Mouse (Mus musculus): Measurements from ENCODE around the gene Ppp1r26.

The Ppp1r26 gene

DNA sequence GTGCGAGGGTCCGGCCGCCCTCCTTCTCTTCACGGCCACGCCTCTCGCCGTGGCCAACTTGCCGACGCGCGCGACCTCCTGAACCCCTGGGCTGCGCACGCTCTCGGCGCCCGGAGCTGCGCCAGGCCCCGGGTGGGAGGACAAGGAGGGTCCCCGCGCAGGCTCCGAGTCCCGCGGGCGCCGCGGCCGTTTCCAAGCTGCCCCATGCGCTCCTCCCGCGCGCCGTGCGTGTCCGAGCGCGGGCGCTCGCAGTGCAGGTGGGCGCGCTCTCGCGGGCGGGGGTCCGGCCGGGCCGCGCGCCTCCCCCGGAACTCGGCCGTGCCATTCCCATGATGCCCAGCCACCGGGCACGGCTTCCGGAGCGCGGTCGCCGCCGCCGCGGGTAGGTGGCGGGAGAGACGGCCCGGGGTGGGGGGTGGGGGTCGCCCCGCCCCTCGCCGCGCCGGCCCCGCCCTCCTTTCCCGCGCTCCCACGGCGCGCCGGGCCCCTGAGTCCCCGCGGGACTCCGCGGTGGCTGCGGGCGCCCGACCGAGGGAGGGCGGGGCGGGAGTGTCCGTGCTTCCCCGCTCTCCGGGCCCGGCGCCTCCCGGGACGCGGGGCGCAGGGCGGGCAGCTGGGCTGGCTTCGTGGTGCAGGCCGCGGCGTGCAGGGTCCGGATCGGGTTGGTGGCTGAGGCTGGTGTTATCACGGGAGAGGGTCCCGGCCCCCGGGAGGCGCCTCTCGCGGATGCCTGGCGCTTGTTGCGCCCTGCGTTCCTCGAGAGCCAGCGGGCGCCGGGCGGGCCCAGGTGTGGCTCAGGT lies at the start of gene Ppp1r26:
Ppp1r26 (plus strand) TSS at position 286 of the 800 bp plus-strand sequence.
- no peak for DNase-seq (ENCODE audit: low spot score)

GRCm38 (mm10) chr2:28396928-28397327 lies 49.7 kb upstream of the Ppp1r26 start:
- no peak for DNase-seq (ENCODE audit: low spot score)

DNA sequence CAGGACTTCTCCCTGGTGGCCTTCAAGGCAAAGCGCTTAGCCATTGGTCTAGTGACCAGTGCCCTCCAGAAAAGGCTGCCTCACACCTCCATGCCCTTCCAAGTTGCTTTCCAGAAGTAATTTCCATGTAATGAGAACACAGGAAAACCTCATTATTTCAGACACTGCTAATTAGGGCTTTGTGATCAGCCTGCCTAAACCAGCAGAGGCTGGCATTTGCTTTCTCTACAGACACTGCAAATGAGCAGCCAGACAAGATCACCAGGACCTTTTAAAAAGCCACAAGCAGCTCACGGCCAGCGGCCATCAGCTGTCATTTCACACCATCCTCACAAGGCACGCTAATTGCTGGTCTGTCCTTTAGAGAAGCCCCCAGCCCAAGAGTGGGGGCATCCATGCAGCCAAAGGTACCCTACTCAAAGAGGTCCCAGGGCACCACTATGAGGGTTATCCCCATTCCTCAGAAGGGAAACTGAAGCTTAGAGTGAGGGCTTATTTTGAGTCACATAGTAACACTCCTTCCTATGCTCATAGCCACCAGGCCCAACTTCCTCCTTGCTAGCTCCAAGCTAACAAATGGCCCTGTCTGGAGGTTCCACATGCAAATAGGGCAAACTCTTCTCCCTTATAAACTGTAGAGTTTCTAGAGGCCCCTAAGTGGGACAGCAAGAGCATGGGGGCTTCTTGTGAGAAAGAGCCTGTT lies 49.0 kb upstream of the Ppp1r26 start:
- no peak for DNase-seq (ENCODE audit: low spot score)

- DNase-seq (ENCODE audit: low spot score): no peak
Observed at GRCm38 (mm10) chr2:28401647-28402046, 45.0 kb upstream of the Ppp1r26 start.

GRCm38 (mm10) chr2:28402128-28402527 lies 44.5 kb upstream of the Ppp1r26 start:
- DNase-seq (ENCODE audit: low spot score): no peak

DNA sequence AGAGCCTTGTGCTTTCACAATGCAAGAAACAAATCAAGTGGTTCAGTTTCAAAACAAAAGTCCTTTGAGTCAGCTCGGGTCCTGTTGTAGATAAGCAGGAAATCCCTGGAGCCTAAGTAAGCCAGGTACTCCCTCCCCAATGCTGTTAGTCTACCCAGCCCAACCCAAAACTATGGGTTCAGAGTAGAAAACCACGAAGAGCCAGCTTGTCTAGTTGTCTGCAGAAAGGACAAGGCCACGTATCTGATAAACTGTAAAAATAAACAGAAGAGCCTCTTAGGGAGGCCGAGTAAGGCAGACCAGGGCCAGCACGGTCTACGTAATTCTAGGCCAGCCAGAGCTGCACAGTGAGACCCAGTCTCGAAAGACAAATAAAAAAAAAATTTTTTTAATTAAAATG lies 38.8 kb upstream of the Ppp1r26 start:
- DNase-seq (ENCODE audit: low spot score): no peak

DNA sequence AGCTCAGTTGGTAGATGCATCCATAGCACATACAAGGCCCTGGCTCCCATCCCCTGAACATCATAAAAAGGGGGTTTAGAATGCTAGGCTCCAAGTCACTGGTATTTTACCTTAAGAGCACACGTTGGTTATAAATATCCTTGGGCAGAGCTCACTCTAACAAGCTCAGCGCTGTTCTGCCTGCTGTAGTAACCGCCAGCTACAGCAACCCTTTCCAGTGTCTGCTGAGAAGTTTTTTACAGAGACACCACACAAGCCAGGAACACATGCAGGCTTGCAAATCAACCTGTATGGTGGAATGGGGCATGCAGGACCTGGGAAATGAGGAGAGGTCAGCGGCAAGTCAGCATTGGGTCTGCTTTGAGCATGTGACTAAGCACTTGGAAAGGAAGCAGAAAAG lies 37.5 kb upstream of the Ppp1r26 start:
- DNase-seq (ENCODE audit: low spot score): no peak

GRCm38 (mm10) chr2:28409566-28409965 lies 37.0 kb upstream of the Ppp1r26 start:
- no peak for DNase-seq (ENCODE audit: low spot score)

GRCm38 (mm10) chr2:28412936-28413335 lies 33.7 kb upstream of the Ppp1r26 start:
- no peak for DNase-seq (ENCODE audit: low spot score)

- no peak for DNase-seq (ENCODE audit: low spot score)
Observed at GRCm38 (mm10) chr2:28414116-28414756, 32.4 kb upstream of the Ppp1r26 start.

- DNase-seq (ENCODE audit: low spot score): no peak
Observed at GRCm38 (mm10) chr2:28414757-28415137, 31.9 kb upstream of the Ppp1r26 start.

DNA sequence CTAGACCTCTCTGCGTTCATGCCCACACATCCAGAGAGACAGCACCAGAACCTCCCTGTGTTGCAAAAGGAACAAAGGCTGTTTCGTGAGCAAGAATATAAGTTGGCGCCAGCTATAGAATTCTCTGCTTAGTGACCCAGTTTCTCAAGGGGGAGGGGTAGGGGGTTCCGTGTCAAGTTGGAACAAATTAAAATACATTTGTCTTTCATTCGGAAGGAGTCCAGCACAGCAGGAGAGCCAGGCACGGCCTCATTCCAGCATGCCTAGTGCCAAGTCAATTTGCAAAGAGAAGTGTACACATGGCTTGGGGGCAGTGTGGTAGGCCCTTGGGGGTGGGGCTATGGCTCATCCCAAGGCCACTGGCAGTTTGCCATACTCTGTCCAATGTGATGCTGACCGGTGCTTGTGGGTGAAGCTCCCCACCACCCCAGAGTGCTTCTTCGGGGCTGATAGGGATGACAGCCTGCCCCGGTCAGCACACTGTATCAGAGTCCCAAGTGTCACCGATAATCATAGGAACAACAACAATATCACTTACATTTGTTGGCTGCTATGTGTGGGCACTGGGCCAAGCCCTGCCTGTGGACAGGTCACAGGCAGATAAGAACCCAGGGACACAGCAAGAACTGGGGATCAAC lies 31.1 kb upstream of the Ppp1r26 start:
- no peak for DNase-seq (ENCODE audit: low spot score)

DNA sequence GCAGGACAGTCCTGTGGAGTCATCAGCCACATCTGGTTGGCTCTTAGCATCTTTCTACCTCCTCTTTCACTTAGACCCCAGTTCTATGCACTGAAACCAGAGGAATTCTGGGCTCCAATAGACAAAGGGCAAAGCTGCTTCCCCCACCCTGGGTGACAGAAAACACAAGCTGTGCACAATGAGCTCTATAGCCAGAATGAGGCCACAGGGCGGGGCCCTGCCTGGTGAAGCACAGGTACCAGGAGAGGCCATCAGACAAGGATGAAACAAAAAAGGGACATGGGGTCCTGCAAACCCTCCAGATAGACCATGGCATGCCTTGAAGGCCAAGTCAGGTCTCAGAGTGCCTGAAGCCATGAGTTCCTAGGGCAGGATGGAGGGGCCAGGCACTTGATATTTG lies 30.1 kb upstream of the Ppp1r26 start:
- no peak for DNase-seq (ENCODE audit: low spot score)

- peak; percentile 58 for DNase-seq (ENCODE audit: low spot score)
Observed at GRCm38 (mm10) chr2:28418034-28418433, 28.6 kb upstream of the Ppp1r26 start.

DNA sequence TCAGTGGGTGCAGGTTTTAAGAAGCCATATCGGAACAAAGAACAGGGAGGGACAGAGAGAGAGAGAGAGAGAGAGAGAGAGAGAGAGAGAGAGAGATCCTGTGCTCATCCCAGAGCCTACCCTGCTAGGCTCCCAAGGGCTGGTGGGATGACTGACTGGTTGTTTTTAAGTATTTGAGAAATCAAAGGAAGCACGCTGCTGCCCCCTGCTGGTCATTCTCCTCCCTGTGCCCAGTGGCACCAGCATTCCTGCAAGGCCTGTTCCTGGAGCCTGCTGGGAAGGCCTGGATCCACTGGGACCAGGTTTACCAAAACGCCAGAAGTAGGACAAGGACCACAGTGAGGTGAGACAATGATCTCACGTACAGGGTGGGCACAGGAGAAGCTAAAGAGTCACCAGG lies 26.7 kb upstream of the Ppp1r26 start:
- peak; percentile 14 for DNase-seq (ENCODE audit: low spot score)

DNA sequence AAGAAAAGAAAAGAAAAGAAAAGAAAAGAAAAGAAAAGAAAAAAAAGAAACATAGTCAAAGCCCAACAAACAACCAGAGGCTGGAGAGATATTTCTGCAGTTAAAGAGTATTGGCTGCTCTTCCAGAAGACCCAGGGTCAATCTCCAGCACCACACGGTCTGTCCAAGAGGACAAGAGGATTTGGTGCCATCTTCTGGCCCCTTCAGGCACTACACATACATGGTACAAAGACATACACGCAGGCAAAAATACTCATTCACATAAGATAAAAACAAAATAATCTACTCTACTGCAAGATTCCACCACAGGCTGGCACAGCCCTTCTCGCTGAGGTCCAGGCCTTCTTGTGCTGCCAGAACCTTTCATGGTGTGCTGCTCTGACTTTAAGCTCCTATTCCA lies 23.4 kb upstream of the Ppp1r26 start:
- DNase-seq (ENCODE audit: low spot score): peak; percentile 30

- no peak for DNase-seq (ENCODE audit: low spot score)
Observed at GRCm38 (mm10) chr2:28427226-28427625, 19.4 kb upstream of the Ppp1r26 start.

DNA sequence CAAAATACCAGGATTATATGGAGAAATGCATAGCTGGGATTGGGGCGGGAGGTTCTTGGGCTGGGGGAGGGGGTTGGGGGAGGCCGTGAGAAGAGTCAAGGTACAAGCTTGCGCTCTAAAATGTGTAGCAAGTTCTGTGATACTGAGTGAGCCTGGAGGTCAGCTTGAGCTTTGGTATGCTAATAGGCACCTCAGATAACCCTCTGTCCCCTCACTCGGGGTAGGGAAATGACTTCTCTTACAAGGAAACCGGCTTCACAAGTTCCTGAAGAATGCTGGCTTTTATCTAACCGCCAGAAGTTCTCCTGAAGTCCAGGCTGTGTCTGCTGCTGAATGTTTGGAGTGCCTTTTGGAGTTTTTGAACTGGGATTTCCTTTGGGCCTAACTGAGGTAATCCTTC lies 15.8 kb upstream of the Ppp1r26 start:
- no peak for DNase-seq (ENCODE audit: low spot score)

- DNase-seq (ENCODE audit: low spot score): no peak
Observed at GRCm38 (mm10) chr2:28432811-28433210, 13.8 kb upstream of the Ppp1r26 start.

- no peak for DNase-seq (ENCODE audit: low spot score)
Observed at GRCm38 (mm10) chr2:28433512-28433911, 13.1 kb upstream of the Ppp1r26 start.

DNA sequence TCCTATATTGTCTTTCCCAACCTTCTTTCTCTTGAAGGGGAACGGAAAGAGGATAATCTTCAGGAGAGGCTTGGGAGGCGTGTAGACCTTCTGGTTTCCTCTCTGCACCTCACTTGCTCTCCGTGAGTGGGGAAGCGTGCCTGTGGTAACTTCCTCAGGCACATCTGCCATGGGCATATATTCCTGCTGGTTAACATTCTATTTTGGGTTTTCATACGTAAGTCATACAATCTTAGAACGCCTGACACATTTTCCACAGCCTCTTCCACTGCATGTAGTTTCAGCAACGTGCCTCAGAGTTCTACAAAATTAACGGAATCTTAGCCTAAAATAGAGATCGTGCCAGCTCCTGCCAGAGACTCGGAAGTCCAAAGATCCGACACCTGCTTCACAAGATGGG lies 11.2 kb upstream of the Ppp1r26 start:
- no peak for DNase-seq (ENCODE audit: low spot score)

- DNase-seq (ENCODE audit: low spot score): no peak
Observed at GRCm38 (mm10) chr2:28440842-28441241, 5.8 kb upstream of the Ppp1r26 start.

DNA sequence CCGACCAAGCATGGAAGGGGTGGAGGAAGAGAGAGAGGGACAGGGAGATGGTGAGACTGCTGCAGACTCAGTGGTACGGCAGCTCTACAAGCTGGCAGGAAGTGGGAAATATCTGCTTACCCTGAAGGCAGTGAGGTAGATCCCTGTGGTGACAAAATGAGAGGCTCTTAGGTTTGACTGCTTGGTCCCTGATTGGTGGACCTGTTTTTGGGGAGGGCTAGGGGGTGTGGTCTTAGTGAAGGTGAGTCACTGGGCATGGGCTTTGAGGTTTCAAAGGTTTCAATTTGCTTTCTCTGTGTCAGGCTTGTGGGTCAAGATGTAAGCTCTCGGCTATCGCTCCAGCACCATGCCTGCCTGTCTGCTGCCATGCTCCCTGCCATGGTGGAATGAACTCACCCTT lies 1.5 kb upstream of the Ppp1r26 start:
- peak; percentile 12 for DNase-seq (ENCODE audit: low spot score)

All from T-cell, adult 2 months (primary cell).